Mouse (Mus musculus) pancreas, adult 10 weeks (tissue): ENCODE results near the gene Tgfbr3l. TPM values are rescaled to one million over a fixed set of nuclear protein-coding genes. Genes with fewer than 3 reads are reported as not detected.

ENCODE experiments used
- polyA plus RNA-seq: library from polyadenylated mRNA; stranded (reverse); fragments of 350-450 nt; fragmentation: Illumina TruSeq; extraction: RNeasy Lipid Tissue Mini Kit (QIAGEN cat#74804); gene quantifications from one replicate; pipeline ENCODE4 v1.2.3, GENCODE M21; 2015; ENCODE audit warnings: low read depth, low replicate concordance; ENCODE audit not compliant: insufficient read depth

Tgfbr3l gene
- polyA plus RNA-seq = 6.2 TPM

DNA sequence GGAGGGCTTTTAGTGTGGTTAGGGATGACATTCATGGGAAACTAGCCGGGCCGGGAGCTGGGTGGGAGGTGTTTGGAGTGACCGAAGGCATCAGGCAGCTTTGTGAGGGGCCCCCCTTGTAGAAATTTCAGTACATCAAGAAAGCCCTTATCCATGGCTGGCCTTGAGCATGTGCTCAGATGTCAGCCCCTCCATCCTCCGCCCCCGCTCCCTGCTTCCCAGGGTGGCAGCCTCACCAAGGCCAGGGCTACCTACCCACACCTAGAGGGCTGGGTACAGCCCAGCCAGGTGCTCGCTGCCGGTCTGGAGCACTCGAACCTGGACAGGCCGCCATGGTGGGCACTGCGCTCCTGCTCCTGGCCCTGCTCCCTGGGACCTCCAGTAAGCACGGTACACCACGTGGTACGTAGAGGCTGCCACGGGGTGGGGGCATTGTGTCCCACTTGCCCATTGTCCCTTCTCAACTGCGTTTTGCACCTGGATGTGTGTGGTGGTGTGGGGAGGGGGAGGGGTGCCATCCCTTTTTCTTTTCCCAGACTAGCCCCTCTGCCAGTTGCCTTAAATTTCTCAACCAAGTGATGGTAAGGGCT lies at the start of gene Tgfbr3l:
Gene Tgfbr3l, plus strand, starts transcription at position 264 of the 590 bp plus-strand sequence.

GRCm38 (mm10) chr8:4216791-4217621 lies 31.0 kb upstream of the Tgfbr3l start, which contains the start of gene Prr36:
TSS of gene Prr36 (minus strand) at chr8:4217459.

DNA sequence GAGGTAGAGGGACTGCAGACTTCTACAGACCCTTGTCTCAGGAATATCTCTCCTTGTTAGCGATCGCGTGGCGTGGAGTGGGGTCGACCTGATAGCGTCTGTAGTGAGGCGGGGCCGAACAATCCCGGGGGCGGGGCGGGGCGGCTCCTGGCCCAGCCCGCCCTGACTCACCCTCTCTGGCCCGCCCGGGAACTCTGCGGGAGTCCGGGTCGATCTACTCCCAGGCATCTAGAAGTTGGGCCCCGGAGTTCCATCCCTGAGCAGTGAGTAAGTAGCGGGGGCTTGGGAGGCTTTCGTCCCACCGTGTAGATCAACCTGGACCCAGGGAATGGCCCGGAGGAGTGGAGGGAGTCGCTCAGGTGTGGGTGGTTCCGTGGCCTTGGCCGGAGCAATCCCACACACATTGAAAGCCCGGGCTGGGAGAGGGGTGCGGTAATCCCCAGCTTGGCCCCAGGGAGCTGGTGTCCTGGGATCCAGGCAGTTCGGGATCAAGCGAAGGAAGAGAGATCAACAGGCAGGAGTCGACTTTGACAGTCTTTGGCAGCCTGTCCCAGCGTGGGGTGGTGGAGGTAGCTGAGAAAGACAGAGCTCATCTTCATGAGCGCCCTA lies 21.2 kb upstream of the Tgfbr3l start, which contains the start of gene Lrrc8e:
Gene Lrrc8e, plus strand, starts transcription at position 89 of the 609 bp plus-strand sequence.

DNA sequence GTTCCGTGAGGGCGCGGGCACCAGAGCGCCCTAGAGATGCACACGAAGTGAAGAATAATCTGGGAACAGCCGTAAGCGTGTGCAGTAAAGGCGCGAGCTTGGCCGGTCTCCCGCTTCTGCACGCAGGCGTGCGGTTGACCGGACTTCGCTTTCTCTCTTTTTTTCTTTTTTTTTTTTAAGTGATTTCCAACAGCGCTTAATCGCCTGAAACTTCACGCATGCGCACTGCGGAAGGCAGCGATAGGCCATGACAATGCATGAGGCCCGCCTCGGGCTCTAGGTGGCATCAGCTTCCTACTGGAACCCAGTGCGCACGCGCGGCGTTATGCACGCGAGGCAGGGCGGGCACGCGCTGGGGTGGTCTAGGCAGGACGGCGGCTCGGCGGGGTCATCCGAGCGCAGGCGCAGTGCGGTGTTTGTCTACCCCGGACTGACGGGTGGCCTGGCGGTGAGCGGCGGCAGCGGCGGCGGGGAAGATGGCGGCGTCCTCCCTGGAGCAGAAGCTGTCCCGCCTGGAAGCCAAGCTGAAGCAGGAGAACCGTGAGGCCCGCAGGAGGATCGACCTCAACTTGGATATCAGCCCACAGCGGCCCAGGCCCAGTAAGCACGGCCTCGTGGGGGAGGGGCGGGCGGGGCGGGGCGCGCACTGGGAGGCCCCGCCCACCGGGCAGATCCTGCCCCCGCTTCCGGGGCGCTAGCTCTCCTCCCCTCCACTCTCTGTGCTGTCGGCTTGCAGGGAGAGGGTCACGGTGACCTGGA lies 9.4 kb upstream of the Tgfbr3l start, which contains the start of the genes Map2k7 and Gm49320:
Gene Map2k7, plus strand, starts transcription at position 307 of the 759 bp plus-strand sequence.
Gene Gm49320, plus strand, starts transcription at position 432 of the 759 bp plus-strand sequence.

DNA sequence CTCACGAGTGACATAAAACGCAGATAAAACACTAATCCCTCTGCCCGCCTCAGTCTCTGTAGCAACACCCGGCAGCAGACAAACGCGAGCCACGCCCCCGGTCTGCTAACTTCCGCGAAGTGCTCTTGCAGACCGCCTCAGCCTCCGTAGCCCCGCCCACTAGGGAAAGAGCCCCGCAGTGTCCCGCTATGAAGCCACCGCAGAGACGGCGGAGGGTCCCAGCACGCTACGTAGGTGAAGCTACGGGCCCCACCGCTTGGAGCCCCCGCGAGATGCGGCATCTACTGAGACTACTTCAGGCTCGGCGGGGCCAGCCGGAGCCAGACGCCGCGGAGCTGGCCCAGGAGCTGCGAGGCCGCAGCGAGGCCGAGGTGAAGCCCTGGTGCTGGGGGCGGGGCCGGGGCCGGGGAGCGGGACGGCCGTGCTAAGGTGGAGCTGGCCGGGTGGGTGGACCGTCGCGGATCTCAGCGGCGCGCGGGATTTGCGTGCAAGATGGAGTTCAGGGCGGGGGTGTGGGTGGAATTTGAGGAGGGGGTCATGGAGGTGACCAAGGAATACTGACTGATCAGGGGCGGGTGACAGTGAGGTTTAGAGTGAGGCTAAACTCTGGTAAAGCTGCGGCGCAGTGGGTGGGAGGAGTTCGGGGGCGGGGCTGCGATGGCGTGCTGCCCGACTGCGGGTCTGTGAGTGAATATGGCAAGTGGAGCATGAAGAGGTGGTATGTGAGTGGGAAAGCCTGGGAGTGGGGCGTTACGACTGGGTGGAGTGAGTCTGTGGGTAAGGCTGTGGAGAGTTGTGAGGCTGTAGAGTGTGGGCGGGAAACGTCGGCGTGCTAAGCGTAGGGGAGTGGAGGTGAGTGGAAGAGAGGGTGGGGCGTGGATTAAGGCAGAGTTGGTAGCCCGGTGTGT lies 5.2 kb downstream of the Tgfbr3l start, which contains the start of gene Snapc2:
Gene Snapc2, plus strand, starts transcription at position 147 of the 908 bp plus-strand sequence.

DNA sequence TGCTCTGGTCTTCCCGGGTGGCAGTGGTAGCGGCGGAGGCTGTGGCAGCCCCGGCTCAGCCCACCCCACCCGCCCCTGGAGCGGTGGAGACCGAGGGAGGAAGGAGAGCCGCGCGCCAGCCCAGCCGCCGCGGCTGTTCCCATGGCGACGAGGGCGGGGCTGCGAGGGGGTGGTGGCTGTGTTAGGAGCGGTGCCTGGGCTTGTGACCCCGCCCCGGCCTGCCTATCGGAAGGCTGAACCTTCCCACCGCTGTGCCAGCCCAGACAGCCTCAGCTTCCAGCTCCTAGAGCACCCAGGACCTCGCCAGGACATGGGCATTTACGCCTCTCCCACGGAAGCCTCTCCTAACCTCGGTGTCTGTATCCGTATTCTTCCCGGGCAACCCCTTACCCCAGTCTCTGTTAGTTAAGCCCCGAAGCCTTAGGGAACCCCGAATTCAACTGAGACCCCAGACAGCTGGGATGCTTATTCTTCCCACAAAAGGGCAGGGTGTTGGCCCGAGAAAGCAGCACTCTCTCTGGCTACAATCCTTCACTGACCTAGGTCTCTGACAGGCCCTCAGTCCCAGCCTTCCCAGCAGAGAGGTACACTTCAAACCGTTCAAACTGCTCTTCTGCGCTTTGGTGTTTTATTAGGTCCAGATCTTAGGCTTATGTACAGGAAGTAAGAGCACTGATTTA lies 11.3 kb downstream of the Tgfbr3l start, which contains the start of gene Ctxn1:
Gene Ctxn1, minus strand, starts transcription at position 150 of the 680 bp plus-strand sequence.

GRCm38 (mm10) chr8:4275275-4276110 lies 27.5 kb downstream of the Tgfbr3l start, which contains the start of gene Timm44:
TSS of gene Timm44 (minus strand) at chr8:4275913.

Other genes with a start within 250 kb of the Tgfbr3l start
- gene Cd209f, start 142.4 kb upstream of the Tgfbr3l start, polyA plus RNA-seq = 7.1 TPM
- 3.0 TPM for gene Cd209g, start 114.1 kb upstream of the Tgfbr3l start, polyA plus RNA-seq
- 5.1 TPM for gene Evi5l, start 81.6 kb upstream of the Tgfbr3l start, polyA plus RNA-seq
- gene Prr36, start 30.8 kb upstream of the Tgfbr3l start, polyA plus RNA-seq = 0.17 TPM
- 0.74 TPM for gene Lrrc8e, start 21.4 kb upstream of the Tgfbr3l start, polyA plus RNA-seq
- gene Map2k7, start 9.5 kb upstream of the Tgfbr3l start, polyA plus RNA-seq = 22.8 TPM
- gene Gm49320, start 9.3 kb upstream of the Tgfbr3l start, polyA plus RNA-seq = not detected
- 7.1 TPM for gene Snapc2, start 4.9 kb downstream of the Tgfbr3l start, polyA plus RNA-seq
- 3.6 TPM for gene Ctxn1, start 11.1 kb downstream of the Tgfbr3l start, polyA plus RNA-seq
- gene Timm44, start 27.7 kb downstream of the Tgfbr3l start, polyA plus RNA-seq = 25.4 TPM
- 7.7 TPM for gene Ccl25, start 77.0 kb downstream of the Tgfbr3l start, polyA plus RNA-seq
- gene Elavl1, start 77.2 kb downstream of the Tgfbr3l start, polyA plus RNA-seq = 8.1 TPM
- gene Cers4, start 244.8 kb downstream of the Tgfbr3l start, polyA plus RNA-seq = 13.0 TPM